Mouse (Mus musculus) layer of hippocampus, adult 2 months (tissue): ENCODE data around the gene Nlrx1. TPM values are rescaled to one million over a fixed set of nuclear protein-coding genes. Genes with fewer than 3 reads are reported as not detected.
"Not testable (repeated sequence)": the region's sequence is repeated elsewhere in the genome, so short reads cannot be mapped to it uniquely, and the experiment has no call there.

ENCODE experiments used
- DNase-seq, 2 experiments: peaks; one replicate each; pipeline ENCODE4 v3.0.0; 2022; ENCODE audit warnings: low spot score in 2 of 2
- H3K27ac ChIP-seq: fragments of 200-600 bp; 2 replicates; pipeline ENCODE4 v1.8.1; 2022
- H3K4me3 ChIP-seq: fragments of 200-600 bp; 2 replicates; pipeline ENCODE4 v1.8.1; 2022; ENCODE audit warnings: mild to moderate bottlenecking
- CTCF ChIP-seq: fragments of 200-600 bp; conservative IDR thresholded peaks from 2 replicates; pipeline ENCODE4 v1.8.1; 2022; ENCODE audit warnings: antibody characterized with exemption, mild to moderate bottlenecking, moderate library complexity
- long read RNA-seq, 2 experiments: library from polyadenylated mRNA; stranded (forward); transcript quantifications; one replicate each; pipeline ENCODE4 v2.0.0; 2021; ENCODE audit warnings: borderline mapping rate in 2 of 2
- total RNA-seq, 2 experiments: library from RNA; stranded (reverse); gene quantifications; 2 replicates each; pipeline ENCODE4 v1.2.3; 2021

Nlrx1 gene
- total RNA-seq = 10 to 100 TPM; 11.6 to 13.9 TPM
- long read RNA-seq, experiment 1, partial matches to known transcripts = 2 of 8 reads
- long read RNA-seq, experiment 1, other reads (novel, unspliced or antisense) = 6 of 8 reads
- long read RNA-seq, experiment 2, partial matches to known transcripts = 3 of 12 reads
- long read RNA-seq, experiment 2, other reads (novel, unspliced or antisense) = 9 of 12 reads

DNA sequence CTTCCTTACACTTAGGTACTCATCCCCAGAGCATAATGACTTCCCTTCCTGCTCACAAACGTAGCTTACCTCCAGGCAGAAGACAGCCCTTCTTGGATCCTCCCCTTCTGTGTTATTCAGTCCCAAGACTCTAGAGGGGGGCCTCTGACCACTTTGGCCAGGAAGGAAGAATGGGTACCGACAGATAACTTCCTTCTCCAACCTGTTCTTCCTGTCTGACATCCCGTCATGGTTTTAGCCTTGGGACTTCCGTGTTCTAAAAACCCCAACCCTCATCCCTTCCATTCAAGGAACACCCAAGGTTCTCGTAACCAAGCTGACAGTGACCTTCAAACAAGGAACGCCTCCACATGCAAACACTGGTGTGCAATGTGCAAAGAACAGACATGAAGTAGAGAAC lies at the start of gene Nlrx1:
Gene Nlrx1, minus strand, starts transcription at position 168 of the 400 bp plus-strand sequence.
- H3K4me3 ChIP-seq = peak within 1 kb of the TSS; percentile 65
- H3K27ac ChIP-seq = peak within 1 kb of the TSS; percentile 96
- TF ChIP-seq CTCF = peak; percentile 1; the same call in 1 of the 2 replicates
- DNase-seq = no peak

DNA sequence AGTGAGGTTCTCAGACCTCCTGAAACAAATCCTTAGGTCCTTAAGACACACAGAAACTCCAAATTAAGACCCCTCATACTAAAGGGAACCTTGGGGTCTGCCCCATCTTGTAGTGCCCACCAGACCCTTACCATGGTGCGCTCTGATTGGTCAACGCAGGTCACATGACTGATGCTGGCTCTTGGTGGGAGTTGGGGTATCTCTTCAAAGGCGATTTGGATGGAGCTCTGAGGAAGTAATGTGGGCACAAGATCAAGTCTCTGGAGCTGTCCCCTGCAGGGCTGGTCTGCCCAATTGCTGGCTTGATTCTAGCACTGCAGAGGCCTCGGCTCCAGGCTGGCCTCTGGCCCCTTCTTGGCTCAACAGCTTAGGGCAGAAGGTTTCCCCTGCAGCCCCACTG lies 49.1 kb upstream of the Nlrx1 start:
- TF ChIP-seq CTCF = no peak
- H3K4me3 ChIP-seq = peak overlapping the region; percentile 98
- H3K27ac ChIP-seq = peak overlapping the region; percentile 43; the same call in 1 of the 2 replicates
- no peak for DNase-seq

GRCm38 (mm10) chr9:44314910-44315309 lies 46.5 kb upstream of the Nlrx1 start:
- no peak for TF ChIP-seq CTCF
- peak overlapping the region; percentile 88 for H3K27ac ChIP-seq
- no peak overlapping the region for H3K4me3 ChIP-seq
- no peak for DNase-seq

GRCm38 (mm10) chr9:44314257-44314547 lies 45.8 kb upstream of the Nlrx1 start:
- no peak for DNase-seq
- TF ChIP-seq CTCF = no peak
- peak overlapping the region; percentile 32; the same call in 1 of the 2 replicates for H3K4me3 ChIP-seq
- peak overlapping the region; percentile 88 for H3K27ac ChIP-seq

- no peak for TF ChIP-seq CTCF
- Histone ChIP-seq H3K4me3 (peak overlapping the region; percentile 32), H3K27ac (peak overlapping the region; percentile 88)
- DNase-seq = peak; percentile 86
Measured at GRCm38 (mm10) chr9:44313476-44314256, 45.3 kb upstream of the Nlrx1 start.

- DNase-seq = no peak
- H3K4me3 ChIP-seq = no peak overlapping the region; the same call in 1 of the 2 replicates
- peak overlapping the region; percentile 71 for H3K27ac ChIP-seq
- TF ChIP-seq CTCF = no peak
Measured at GRCm38 (mm10) chr9:44311136-44312134, 43.0 kb upstream of the Nlrx1 start.

- H3K4me3 ChIP-seq = no peak overlapping the region
- peak overlapping the region; percentile 71 for H3K27ac ChIP-seq
- no peak for TF ChIP-seq CTCF
- DNase-seq = no peak
Measured at GRCm38 (mm10) chr9:44310750-44311135, 42.3 kb upstream of the Nlrx1 start.

DNA sequence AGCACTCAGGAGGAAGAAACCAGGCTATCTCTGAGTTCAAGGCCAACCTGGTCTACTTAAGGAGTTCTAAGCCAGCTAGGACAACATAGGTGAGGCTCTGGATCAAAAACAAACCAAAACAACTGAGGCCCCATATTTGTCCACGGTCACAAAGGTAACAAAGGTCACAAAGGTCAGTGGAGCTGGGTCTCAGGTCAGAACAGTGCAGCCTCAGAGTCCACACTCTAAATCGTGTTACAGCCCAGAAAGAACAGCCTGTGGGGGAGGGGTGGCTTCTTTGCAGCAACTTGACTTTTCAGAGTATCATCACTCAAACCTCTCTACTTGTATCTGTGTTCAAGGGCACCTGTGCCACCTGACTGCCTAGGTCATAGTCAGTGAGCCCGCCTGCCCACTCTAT lies 41.4 kb upstream of the Nlrx1 start:
- no peak overlapping the region for H3K4me3 ChIP-seq
- no peak for TF ChIP-seq CTCF
- H3K27ac ChIP-seq = no peak overlapping the region
- DNase-seq = no peak

- no peak for DNase-seq
- Histone ChIP-seq H3K27ac (no peak overlapping the region), H3K4me3 (no peak overlapping the region)
- TF ChIP-seq CTCF = no peak
Measured at GRCm38 (mm10) chr9:44307248-44307647, 38.8 kb upstream of the Nlrx1 start.

DNA sequence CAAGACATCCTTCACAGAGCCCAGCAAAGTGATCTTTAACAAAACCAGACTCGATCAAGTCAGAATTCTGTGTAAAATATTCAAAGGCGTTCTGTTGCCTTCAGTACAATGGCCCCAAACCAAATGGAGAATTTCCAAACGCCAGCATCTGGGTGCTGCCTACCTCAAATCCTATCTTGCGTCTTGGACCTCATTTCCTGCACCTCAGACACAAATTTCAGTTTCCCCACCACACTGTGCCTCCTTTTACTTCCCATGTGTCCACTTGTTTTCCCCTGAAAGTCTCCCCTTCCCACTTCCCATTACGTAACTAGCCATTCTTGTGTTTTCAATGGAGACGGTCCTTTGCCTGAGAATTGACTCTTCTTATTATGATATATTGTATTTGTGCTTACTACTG lies 38.1 kb upstream of the Nlrx1 start:
- Histone ChIP-seq H3K27ac (peak overlapping the region; percentile 82; the same call in 1 of the 2 replicates), H3K4me3 (no peak overlapping the region)
- no peak for DNase-seq
- TF ChIP-seq CTCF = no peak

- H3K27ac ChIP-seq = peak within 1 kb of the TSS; percentile 87
- peak; percentile 97 to 99 for DNase-seq
- no peak for TF ChIP-seq CTCF
- peak within 1 kb of the TSS; percentile 100 for H3K4me3 ChIP-seq
Measured at GRCm38 (mm10) chr9:44305466-44306079, 37.2 kb upstream of the Nlrx1 start, which contains the start of gene Hinfp. TSS of gene Hinfp (minus strand) at chr9:44305671.

DNA sequence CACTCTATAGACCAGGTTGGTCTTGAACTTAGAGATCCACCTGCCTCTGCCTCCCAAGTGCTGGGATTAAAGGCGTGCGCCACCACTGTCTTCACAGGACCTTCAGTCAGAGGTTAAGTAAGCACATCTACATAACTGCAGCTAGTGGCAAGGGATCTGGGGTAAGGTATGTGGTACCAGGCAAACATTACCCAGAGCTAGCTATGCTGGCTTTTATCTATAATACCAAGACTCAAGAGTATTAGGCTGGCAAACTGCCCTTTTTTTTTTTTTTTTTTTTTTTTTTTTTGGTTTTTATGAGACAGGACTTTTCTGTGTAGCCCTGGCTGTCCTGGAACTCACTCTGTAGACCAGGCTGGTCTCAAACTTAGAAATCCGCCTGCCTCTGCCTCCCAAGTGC lies 31.6 kb upstream of the Nlrx1 start:
- DNase-seq, H3K4me3 ChIP-seq, H3K27ac ChIP-seq: not testable (repeated sequence)

DNA sequence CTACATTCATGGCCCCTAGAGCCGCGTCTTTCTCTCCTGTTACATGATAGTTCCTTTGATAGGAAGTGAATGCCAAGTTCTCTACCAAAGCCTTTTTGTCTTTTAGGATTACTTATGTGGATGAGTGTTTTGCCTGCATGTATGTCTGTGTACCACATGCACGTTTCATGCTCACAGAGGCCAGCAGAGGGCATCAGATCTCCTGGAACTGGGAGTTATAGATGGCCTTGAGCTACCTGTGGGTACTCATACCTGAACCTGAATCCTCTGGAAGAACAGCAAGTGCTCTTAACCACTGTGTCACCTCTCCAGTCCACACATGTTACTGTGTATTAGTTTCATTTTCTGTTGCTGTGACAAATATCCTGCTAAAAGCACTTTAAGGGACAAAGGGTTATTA lies 24.1 kb upstream of the Nlrx1 start:
- Histone ChIP-seq H3K4me3 (no peak overlapping the region), H3K27ac (no peak overlapping the region)
- DNase-seq = no peak
- TF ChIP-seq CTCF = peak; percentile 74
